Mouse (Mus musculus) urinary bladder, postnatal 36 days (tissue): ENCODE data around the gene Edem3.
A peak's percentile ranks its signal among the peaks of the same experiment; 100 is the strongest.
"Not testable (repeated sequence)": the region's sequence is repeated elsewhere in the genome, so short reads cannot be mapped to it uniquely, and the experiment has no call there.

Experiments
- DNase-seq, 2 experiments: peaks; one replicate each; pipeline ENCODE4 v3.0.0; 2022; ENCODE audit warnings: low spot score in 2 of 2, mixed read lengths in 1 of 2

Edem3 gene

GRCm38 (mm10) chr1:151811456-151811855 lies 56.3 kb downstream of the Edem3 start:
- DNase-seq: no peak

GRCm38 (mm10) chr1:151812004-151812712 lies 57.0 kb downstream of the Edem3 start:
- no peak for DNase-seq

GRCm38 (mm10) chr1:151816051-151816450 lies 60.9 kb downstream of the Edem3 start:
- DNase-seq: no peak

- no peak for DNase-seq
Observed at GRCm38 (mm10) chr1:151819190-151819589, 64.0 kb downstream of the Edem3 start.

- peak; percentile 28 to 52 for DNase-seq
Observed at GRCm38 (mm10) chr1:151820457-151820856, 65.3 kb downstream of the Edem3 start.

GRCm38 (mm10) chr1:151825065-151825464 lies 69.9 kb downstream of the Edem3 start:
- no peak for DNase-seq

- no peak for DNase-seq
Observed at GRCm38 (mm10) chr1:151831791-151832190, 76.6 kb downstream of the Edem3 start.

GRCm38 (mm10) chr1:151835261-151835660 lies 80.1 kb downstream of the Edem3 start:
- no peak for DNase-seq

- not testable (repeated sequence) for DNase-seq
Observed at GRCm38 (mm10) chr1:151840345-151840744, 85.2 kb downstream of the Edem3 start.

- no peak for DNase-seq
Observed at GRCm38 (mm10) chr1:151845252-151845832, 90.2 kb downstream of the Edem3 start.

GRCm38 (mm10) chr1:151845926-151846782 lies 91.0 kb downstream of the Edem3 start:
- DNase-seq: no peak

GRCm38 (mm10) chr1:151848286-151848685 lies 93.1 kb downstream of the Edem3 start:
- no peak for DNase-seq

- DNase-seq: no peak
Observed at GRCm38 (mm10) chr1:151849993-151850608, 94.9 kb downstream of the Edem3 start.

GRCm38 (mm10) chr1:151851051-151851848 lies 96.1 kb downstream of the Edem3 start:
- no peak for DNase-seq

- DNase-seq: no peak
Observed at GRCm38 (mm10) chr1:151851976-151852375, 96.8 kb downstream of the Edem3 start.

GRCm38 (mm10) chr1:151855561-151855960 lies 100.4 kb downstream of the Edem3 start:
- DNase-seq: no peak

GRCm38 (mm10) chr1:151858474-151858873 lies 103.3 kb downstream of the Edem3 start:
- DNase-seq: no peak

- DNase-seq: no peak
Observed at GRCm38 (mm10) chr1:151861334-151861995, 106.3 kb downstream of the Edem3 start.

GRCm38 (mm10) chr1:151862109-151862508 lies 106.9 kb downstream of the Edem3 start:
- DNase-seq: no peak

GRCm38 (mm10) chr1:151863135-151863796 lies 108.1 kb downstream of the Edem3 start:
- no peak for DNase-seq
